Mouse (Mus musculus) embryonic facial prominence, embryonic 14.5 days (tissue): Measurements from ENCODE around the gene Spink2. TPM values are rescaled to one million over a fixed set of nuclear protein-coding genes. Genes with fewer than 3 reads are reported as not detected.
A peak's percentile ranks its signal among the peaks of the same experiment; 100 is the strongest.

Source experiments
- ATAC-seq: fragments of 200-750 bp; cut with Nextera tagmentation; 2 replicates; pipeline ENCODE4 v1.8.0; 2017; ENCODE audit warnings: low read depth, moderate number of reproducible peaks, moderate TSS enrichment
- DNase-seq: peaks from one replicate; pipeline ENCODE4 v3.0.0-alpha.2; 2015; ENCODE audit warnings: low spot score
- H3K27ac ChIP-seq: fragments of 300-500 bp; sonication (generic); replicated peaks from 2 replicates; pipeline ENCODE4 v1.5.1; 2014; ENCODE audit warnings: low read depth, mild to moderate bottlenecking, low read length, moderate library complexity
- H3K27me3 ChIP-seq: fragments of 300-500 bp; sonication (generic); replicated peaks from 2 replicates; pipeline ENCODE4 v1.6.1; 2014; ENCODE audit warnings: low read length; ENCODE audit not compliant: control insufficient read depth, insufficient read depth
- H3K36me3 ChIP-seq: fragments of 300-500 bp; sonication (generic); 2 replicates; pipeline ENCODE4 v1.6.1; 2014; ENCODE audit warnings: low read length, mixed read lengths; ENCODE audit not compliant: control insufficient read depth, insufficient read depth
- H3K4me1 ChIP-seq: fragments of 300-500 bp; sonication (generic); 2 replicates; pipeline ENCODE4 v1.6.1; 2014; ENCODE audit warnings: antibody characterized with exemption, low read length; ENCODE audit not compliant: control insufficient read depth, insufficient read depth
- H3K4me2 ChIP-seq: fragments of 300-500 bp; sonication (generic); 2 replicates; pipeline ENCODE4 v1.6.1; 2014; ENCODE audit warnings: low read depth, mild to moderate bottlenecking, low read length, moderate library complexity, mixed read lengths
- H3K4me3 ChIP-seq: fragments of 300-500 bp; sonication (generic); 2 replicates; pipeline ENCODE4 v1.5.1; 2014; ENCODE audit warnings: low read depth, mild to moderate bottlenecking, low read length
- H3K9ac ChIP-seq: fragments of 300-500 bp; sonication (generic); 2 replicates; pipeline ENCODE4 v1.6.1; 2014; ENCODE audit warnings: low read depth, mild to moderate bottlenecking, low read length, moderate library complexity, mixed read lengths
- H3K9me3 ChIP-seq: fragments of 300-500 bp; sonication (generic); 2 replicates; pipeline ENCODE4 v1.6.1; 2016; ENCODE audit warnings: low read length; ENCODE audit not compliant: control insufficient read depth
- WGBS: fragments of 180-500 bp; shearing (Covaris S2); extraction: QIAGEN DNeasy Blood & Tissue Kit; methylation state at CpG from one replicate; pipeline ENCODE4 v1.1.7; 2014; 5-methylcytosine and 5-hydroxymethylcytosine counted together
- polyA plus RNA-seq: library from polyadenylated mRNA; unstranded; fragments of >200 nt; fragmentation: Nextera tagmentation; extraction: Ambion mirVana; gene quantifications from 2 replicates; pipeline ENCODE4 v1.2.1, GENCODE M21; 2014

Gene Spink2
- polyA plus RNA-seq, 1 experiment from 2014 or later: 4.7 TPM

- no peak overlapping the region for H3K4me2 ChIP-seq
- H3K27me3 ChIP-seq: no peaks in the 10 kb centered on the region
- WGBS: 75% methylated on average over 22 of the region's 22 CpGs
- no peak for DNase-seq
- no peak for ATAC-seq
- no peaks in the 10 kb centered on the region for H3K9me3 ChIP-seq
- no peaks in the 10 kb centered on the region for H3K4me1 ChIP-seq
- no peak overlapping the region for H3K9ac ChIP-seq
- no peaks in the 10 kb centered on the region for H3K36me3 ChIP-seq
- no peak overlapping the region for H3K27ac ChIP-seq
- no peak overlapping the region for H3K4me3 ChIP-seq
Observed at GRCm38 (mm10) chr5:77167306-77167945, 43.8 kb downstream of the Spink2 start.

- ATAC-seq: no peak
- Histone ChIP-seq H3K27me3 (no peaks in the 10 kb centered on the region), H3K27ac (no peak overlapping the region)
Observed at GRCm38 (mm10) chr5:77165703-77166625, 45.3 kb downstream of the Spink2 start.

GRCm38 (mm10) chr5:77163597-77163996 lies 47.7 kb downstream of the Spink2 start:
- Histone ChIP-seq H3K27ac (no peak overlapping the region), H3K4me3 (no peak overlapping the region), H3K36me3 (no peaks in the 10 kb centered on the region), H3K4me2 (no peak overlapping the region), H3K27me3 (no peaks in the 10 kb centered on the region), H3K9ac (no peak overlapping the region), H3K9me3 (no peaks in the 10 kb centered on the region), H3K4me1 (no peaks in the 10 kb centered on the region)
- ATAC-seq (no peak), DNase-seq (no peak)
- 86% methylated on average over 7 of the region's 7 CpGs for WGBS

More at GRCm38 (mm10) chr5:77165703-77166625, 45.3 kb downstream of the Spink2 start:
- Histone ChIP-seq H3K4me1 (no peaks in the 10 kb centered on the region), H3K36me3 (no peaks in the 10 kb centered on the region), H3K4me3 (no peak overlapping the region), H3K4me2 (no peak overlapping the region), H3K9ac (no peak overlapping the region), H3K9me3 (no peaks in the 10 kb centered on the region)
- 52% methylated on average over 13 of the region's 13 CpGs for WGBS
- no peak for DNase-seq

- Histone ChIP-seq H3K4me2 (no peak overlapping the region), H3K4me3 (no peak overlapping the region), H3K27ac (no peak overlapping the region), H3K36me3 (no peaks in the 10 kb centered on the region), H3K9ac (no peak overlapping the region), H3K4me1 (peaks cover 7% of the 10 kb centered on the region; the same call in 1 of the 2 replicates), H3K27me3 (no peaks in the 10 kb centered on the region), H3K9me3 (no peaks in the 10 kb centered on the region)
- ATAC-seq: no peak
- WGBS: 93% methylated on average over 3 of the region's 3 CpGs
- no peak for DNase-seq
Observed at GRCm38 (mm10) chr5:77162566-77162965, 48.7 kb downstream of the Spink2 start.

- H3K4me3 ChIP-seq: no peak overlapping the region
- DNase-seq (no peak), ATAC-seq (peak; percentile 64; the same call in 1 of the 2 replicates)
- H3K36me3 ChIP-seq: no peaks in the 10 kb centered on the region
- 28% methylated on average over 14 of the region's 14 CpGs for WGBS
- peaks cover 7% of the 10 kb centered on the region; the same call in 1 of the 2 replicates for H3K4me1 ChIP-seq
- H3K9me3 ChIP-seq: no peaks in the 10 kb centered on the region
- no peak overlapping the region for H3K9ac ChIP-seq
- no peaks in the 10 kb centered on the region for H3K27me3 ChIP-seq
- H3K4me2 ChIP-seq: no peak overlapping the region
- no peak overlapping the region; the same call in 1 of the 2 replicates for H3K27ac ChIP-seq
Observed at GRCm38 (mm10) chr5:77157777-77158540, 53.3 kb downstream of the Spink2 start.

GRCm38 (mm10) chr5:77156938-77157337 lies 54.3 kb downstream of the Spink2 start:
- DNase-seq: peak; percentile 72
- ATAC-seq: peak; percentile 70; the same call in 1 of the 2 replicates
- H3K27ac ChIP-seq: no peak overlapping the region

GRCm38 (mm10) chr5:77155526-77155925 lies 55.7 kb downstream of the Spink2 start:
- H3K27me3 ChIP-seq: no peaks in the 10 kb centered on the region
- H3K9ac ChIP-seq: no peak overlapping the region
- H3K4me1 ChIP-seq: peaks cover 7% of the 10 kb centered on the region; the same call in 1 of the 2 replicates
- no peak for ATAC-seq
- H3K27ac ChIP-seq: no peak overlapping the region
- H3K9me3 ChIP-seq: no peaks in the 10 kb centered on the region
- no peak overlapping the region for H3K4me3 ChIP-seq
- H3K4me2 ChIP-seq: no peak overlapping the region
- 82% methylated on average over 12 of the region's 12 CpGs for WGBS
- no peak for DNase-seq
- no peaks in the 10 kb centered on the region for H3K36me3 ChIP-seq

More at GRCm38 (mm10) chr5:77156938-77157337, 54.3 kb downstream of the Spink2 start:
- Histone ChIP-seq H3K9ac (no peak overlapping the region), H3K4me2 (no peak overlapping the region), H3K27me3 (no peaks in the 10 kb centered on the region), H3K4me3 (no peak overlapping the region), H3K9me3 (no peaks in the 10 kb centered on the region), H3K36me3 (no peaks in the 10 kb centered on the region), H3K4me1 (peaks cover 7% of the 10 kb centered on the region; the same call in 1 of the 2 replicates)
- WGBS: 42% methylated on average over 5 of the region's 5 CpGs
